Mouse (Mus musculus) ES-E14 (cell line): ENCODE measurements around the gene Aplp1. TPM values are rescaled to one million over a fixed set of nuclear protein-coding genes. Genes with fewer than 3 reads are reported as not detected.

ENCODE experiments used
- DNase-seq: peaks from one replicate; pipeline ENCODE4 v3.0.0-alpha.2; 2013; ENCODE audit warnings: low read depth, low spot score
- H3K27ac ChIP-seq: 2 replicates; pipeline ENCODE4 v1.5.1; 2012; ENCODE audit warnings: low read depth, mild to moderate bottlenecking, low read length, moderate library complexity, mixed read lengths; ENCODE audit not compliant: poor library complexity, insufficient read depth, severe bottlenecking
- H3K36me3 ChIP-seq: 2 replicates; pipeline ENCODE4 v1.6.1; 2012; ENCODE audit warnings: mild to moderate bottlenecking, low read length, moderate library complexity, mixed read lengths; ENCODE audit not compliant: control insufficient read depth, poor library complexity, insufficient read depth, severe bottlenecking
- H3K4me1 ChIP-seq, 2 experiments: fragments of 150-350 bp in 1 of 2; sonication (generic) in 1 of 2; 2 replicates each; pipeline ENCODE4 v1.6.1; 2012; ENCODE audit warnings: low read length in 2 of 2, mild to moderate bottlenecking in 1 of 2, mixed read lengths in 1 of 2; ENCODE audit not compliant: control insufficient read depth in 2 of 2, insufficient read depth in 2 of 2, poor library complexity in 1 of 2
- H3K4me3 ChIP-seq, 2 experiments: fragments of 150-350 bp in 1 of 2; sonication (generic) in 1 of 2; 2 replicates each; pipeline ENCODE4 v1.5.1; 2012; ENCODE audit warnings: low read length in 2 of 2, low read depth in 1 of 2, mild to moderate bottlenecking in 1 of 2, mixed read lengths in 1 of 2; ENCODE audit not compliant: insufficient read depth in 1 of 2, poor library complexity in 1 of 2, severe bottlenecking in 1 of 2
- H3K9ac ChIP-seq: 2 replicates; pipeline ENCODE4 v1.6.1; 2012; ENCODE audit warnings: low read depth, mild to moderate bottlenecking, low read length, mixed read lengths; ENCODE audit not compliant: poor library complexity, insufficient read depth, severe bottlenecking
- H3K9me3 ChIP-seq: fragments of 150-350 bp; sonication (generic); 2 replicates; pipeline ENCODE4 v1.6.1; 2012; ENCODE audit warnings: low read depth, mild to moderate bottlenecking, low read length; ENCODE audit not compliant: control insufficient read depth, insufficient read depth
- CHD2 ChIP-seq: IDR thresholded peaks from 2 replicates; pipeline ENCODE4 v1.6.1; 2014; ENCODE audit warnings: mild to moderate bottlenecking, low read depth, low read length, inconsistent platforms
- HCFC1 ChIP-seq: IDR thresholded peaks from 2 replicates; pipeline ENCODE4 v1.6.1; 2012; ENCODE audit warnings: low read length, inconsistent platforms, borderline replicate concordance; ENCODE audit not compliant: insufficient read depth
- MAFK ChIP-seq: IDR thresholded peaks from 2 replicates; pipeline ENCODE4 v1.6.1; 2014; ENCODE audit warnings: mild to moderate bottlenecking, low read depth, low read length, inconsistent platforms; ENCODE audit not compliant: insufficient read depth
- ZC3H11A ChIP-seq: IDR thresholded peaks from 2 replicates; pipeline ENCODE4 v1.6.1; 2012; ENCODE audit warnings: low read depth, mild to moderate bottlenecking, inconsistent platforms, low read length, borderline replicate concordance
- ZNF384 ChIP-seq: IDR thresholded peaks from 2 replicates; pipeline ENCODE4 v1.6.1; 2012; ENCODE audit warnings: low read depth, low read length, inconsistent platforms
- in situ Hi-C, 2 experiments: fragments of 600-800 bp; cut with MboI; formaldehyde crosslinking; loops; one replicate each; pipeline ENCODE4 v1.15.1; 2025; ENCODE audit warnings: low sequenced_read_pairs in 2 of 2, inconsistent platforms in 1 of 2; ENCODE audit not compliant: unreplicated experiment in 2 of 2
- total RNA-seq: library from RNA; depleted of rRNA; stranded (reverse); fragments of 300-350 nt; gene quantifications from 2 replicates; pipeline ENCODE4 v1.2.3, GENCODE M21; 2012

Gene Aplp1
- total RNA-seq, 1 experiment = 36.9 TPM

GRCm38 (mm10) chr7:30474999-30475398, 29.7 kb upstream of the Aplp1 start:
- in situ Hi-C loops = no loop called here
- no peak overlapping the region for H3K4me3 ChIP-seq
- peaks cover 0 to 5% of the 10 kb centered on the region in 2 experiments; a peak in 2 of 4 replicates for H3K4me1 ChIP-seq
- no peaks in the 10 kb centered on the region for H3K9me3 ChIP-seq
- no peak overlapping the region for H3K27ac ChIP-seq
- H3K9ac ChIP-seq = no peak overlapping the region
- no peak for TF ChIP-seq ZNF384
- TF ChIP-seq CHD2 = no peak
- no peak for TF ChIP-seq HCFC1
- no peak for TF ChIP-seq MAFK
- TF ChIP-seq ZC3H11A = no peak
- DNase-seq = no peak
- H3K36me3 ChIP-seq = peaks cover 63% of the 10 kb centered on the region

GRCm38 (mm10) chr7:30472411-30472810, 27.1 kb upstream of the Aplp1 start:
- no peak for DNase-seq

GRCm38 (mm10) chr7:30464816-30465300, 19.5 kb upstream of the Aplp1 start:
- Histone ChIP-seq H3K27ac (peak overlapping the region; percentile 96), H3K4me1 (peaks cover 6 to 26% of the 10 kb centered on the region in 2 experiments), H3K9me3 (no peaks in the 10 kb centered on the region), H3K9ac (peak overlapping the region; percentile 80; the same call in 1 of the 2 replicates), H3K4me3 (peak overlapping the region; percentile 73 to 79), H3K36me3 (peaks cover 28% of the 10 kb centered on the region)
- DNase-seq = no peak
- in situ Hi-C loops = no loop called here
- TF ChIP-seq ZC3H11A (no peak), HCFC1 (no peak), MAFK (no peak), ZNF384 (no peak), CHD2 (no peak)

More at GRCm38 (mm10) chr7:30472411-30472810, 27.1 kb upstream of the Aplp1 start:
- TF ChIP-seq CHD2 = no peak
- TF ChIP-seq ZC3H11A = peak; percentile 50; the same call in 1 of the 2 replicates
- no peak for TF ChIP-seq ZNF384
- no peak for TF ChIP-seq MAFK
- Histone ChIP-seq H3K9ac (no peak overlapping the region), H3K9me3 (no peaks in the 10 kb centered on the region), H3K36me3 (peaks cover 57% of the 10 kb centered on the region), H3K4me1 (peaks cover 3 to 10% of the 10 kb centered on the region in 2 experiments), H3K27ac (no peak overlapping the region), H3K4me3 (no peak overlapping the region)
- in situ Hi-C loops = no loop called here

GRCm38 (mm10) chr7:30463996-30464395, 18.7 kb upstream of the Aplp1 start:
- in situ Hi-C loops = no loop called here
- no peaks in the 10 kb centered on the region for H3K9me3 ChIP-seq
- peak overlapping the region; percentile 25; the same call in 1 of the 2 replicates for H3K9ac ChIP-seq
- no peak for TF ChIP-seq CHD2
- no peak for TF ChIP-seq ZC3H11A
- TF ChIP-seq ZNF384 = no peak
- H3K27ac ChIP-seq = peak overlapping the region; percentile 96
- H3K4me1 ChIP-seq = peaks cover 6 to 34% of the 10 kb centered on the region in 2 experiments
- DNase-seq = no peak
- H3K36me3 ChIP-seq = peaks cover 23% of the 10 kb centered on the region
- peak overlapping the region; percentile 18 to 79; a peak in 2 of 4 replicates for H3K4me3 ChIP-seq

- TF ChIP-seq MAFK (no peak), CHD2 (no peak), ZNF384 (no peak), HCFC1 (no peak), ZC3H11A (no peak)
- H3K36me3 ChIP-seq = peaks cover 23% of the 10 kb centered on the region
- peak overlapping the region; percentile 96 for H3K27ac ChIP-seq
- H3K9ac ChIP-seq = no peak overlapping the region; the same call in 1 of the 2 replicates
- no peak for DNase-seq
- in situ Hi-C loops = no loop called here
- no peaks in the 10 kb centered on the region for H3K9me3 ChIP-seq
- peak overlapping the region; percentile 4 to 45; a peak in 2 of 4 replicates for H3K4me3 ChIP-seq
- H3K4me1 ChIP-seq = peaks cover 4 to 33% of the 10 kb centered on the region in 2 experiments; a peak in 3 of 4 replicates
Measured at GRCm38 (mm10) chr7:30463568-30463967, 18.2 kb upstream of the Aplp1 start.
